18 mouse cellular contexts compared by ENCODE assay signal in genomic region chr15:6320501-6320900, GRCm38 (mm10). TPM values are rescaled to one million over a fixed set of nuclear protein-coding genes. Genes with fewer than 3 reads are reported as not detected.
DNase-seq lines count a peak whose midpoint lies in the region; ATAC-seq lines count a peak whose summit lies in the region.
"Had no signal": no experiment of that assay in that cellular context is flagged by ENCODE, and none has a peak within 500 bp of the region (broad histone marks: within the 10 kb centered on the region; RNA-seq: fewer than 3 reads in every experiment).

No protein-coding gene starts in this region.

- no peaks in the 10 kb centered on the region for H3K36me3 ChIP-seq in kidney, embryonic 14.5 days (ENCODE audit: control insufficient read depth, insufficient read depth, low read length)
- no peaks in the 10 kb centered on the region for H3K36me3 ChIP-seq in limb, embryonic 12.5 days
- H3K36me3 ChIP-seq in limb, embryonic 10.5 days: no peaks in the 10 kb centered on the region
- H3K36me3 ChIP-seq: heart, embryonic 10.5 days; hindbrain, embryonic 12.5 days had no signal

- no peak overlapping the region for H3K9ac ChIP-seq in kidney, embryonic 14.5 days (ENCODE audit: low read depth, low read length)
- no peak overlapping the region for H3K9ac ChIP-seq in limb, embryonic 12.5 days (replicated peaks)
- H3K9ac ChIP-seq: forebrain, embryonic 13.5 days; hindbrain, embryonic 12.5 days had no signal

- H3K9me3 ChIP-seq in kidney, embryonic 14.5 days (ENCODE audit: control insufficient read depth, low read length): no peaks in the 10 kb centered on the region
- no peaks in the 10 kb centered on the region for H3K9me3 ChIP-seq in limb, embryonic 12.5 days
- no peaks in the 10 kb centered on the region for H3K9me3 ChIP-seq in limb, embryonic 10.5 days (replicated peaks)
- H3K9me3 ChIP-seq: forebrain, embryonic 13.5 days; heart, embryonic 10.5 days; hindbrain, embryonic 12.5 days had no signal

- peak; percentile 24; the same call in 1 of the 2 replicates for ATAC-seq in kidney, embryonic 14.5 days (ENCODE audit: low FRiP score, low TSS enrichment)
- no peak for ATAC-seq in limb, embryonic 12.5 days (ENCODE audit: insufficient number of reproducible peaks, insufficient read depth, low FRiP score, low TSS enrichment, low read depth)
- ATAC-seq in megakaryocyte-erythroid progenitor cell, adult 5-6 weeks (replicated peaks; ENCODE audit: low FRiP score, low TSS enrichment, poor library complexity, severe bottlenecking): no peak
- ATAC-seq: forebrain, embryonic 13.5 days; hindbrain, embryonic 16.5 days had no signal

- H3K4me1 ChIP-seq in kidney, embryonic 14.5 days (ENCODE audit: control insufficient read depth, insufficient read depth, low read length): peaks cover 16% of the 10 kb centered on the region
- peaks cover 27% of the 10 kb centered on the region for H3K4me1 ChIP-seq in limb, embryonic 12.5 days (replicated peaks)
- H3K4me1 ChIP-seq in limb, embryonic 10.5 days: peaks cover 36% of the 10 kb centered on the region
- H3K4me1 ChIP-seq: forebrain, embryonic 13.5 days; heart, embryonic 10.5 days; hindbrain, embryonic 12.5 days had no signal

- peak overlapping the region; percentile 57; the same call in 1 of the 2 replicates for H3K27ac ChIP-seq in kidney, embryonic 14.5 days (ENCODE audit: low read depth, low read length)
- H3K27ac ChIP-seq in limb, embryonic 12.5 days: peak overlapping the region; percentile 60; the same call in 1 of the 2 replicates
- H3K27ac ChIP-seq in limb, embryonic 10.5 days: no peak overlapping the region
- H3K27ac ChIP-seq: forebrain, embryonic 13.5 days; heart, embryonic 10.5 days; hindbrain, embryonic 12.5 days had no signal

- 21% methylated on average over 5 of the region's 5 CpGs for WGBS in kidney, embryonic 14.5 days
- WGBS in limb, embryonic 12.5 days: 15% methylated on average over 5 of the region's 5 CpGs
- WGBS in limb, embryonic 10.5 days: 27% methylated on average over 5 of the region's 5 CpGs

- no peaks in the 10 kb centered on the region for H3K27me3 ChIP-seq in kidney, embryonic 14.5 days (ENCODE audit: control insufficient read depth, insufficient read depth, low read length)
- H3K27me3 ChIP-seq in limb, embryonic 12.5 days: no peaks in the 10 kb centered on the region
- no peaks in the 10 kb centered on the region for H3K27me3 ChIP-seq in limb, embryonic 10.5 days (ENCODE audit: low read depth, poor library complexity, severe bottlenecking)
- H3K27me3 ChIP-seq: forebrain, embryonic 13.5 days; hindbrain, embryonic 12.5 days had no signal

- DNase-seq in kidney, postnatal 14 days: no peak
- DNase-seq in limb, embryonic 10.5 days (ENCODE audit: low spot score): no peak
- peak; percentile 25 for DNase-seq in forelimb bud, embryonic 11.5 days (ENCODE audit: low read depth, low spot score)
- DNase-seq: adrenal gland, adult 8-10 months; adrenal gland, postnatal 36 days; cerebellum, adult 2 months; cerebellum, postnatal 10 days; gastrocnemius, postnatal 10 days; heart, adult 18-20 months; heart, postnatal 10 days; heart, postnatal 4 days had no signal

- H3K4me2 ChIP-seq in kidney, embryonic 14.5 days (replicated peaks; ENCODE audit: low read depth, low read length): no peak overlapping the region
- no peak overlapping the region for H3K4me2 ChIP-seq in limb, embryonic 12.5 days
- H3K4me2 ChIP-seq: forebrain, embryonic 13.5 days; hindbrain, embryonic 12.5 days had no signal

- no peak overlapping the region for H3K4me3 ChIP-seq in kidney, embryonic 14.5 days (ENCODE audit: low read length)
- no peak overlapping the region for H3K4me3 ChIP-seq in limb, embryonic 12.5 days (replicated peaks)
- no peak overlapping the region for H3K4me3 ChIP-seq in limb, embryonic 10.5 days
- H3K4me3 ChIP-seq: forebrain, embryonic 13.5 days; heart, embryonic 10.5 days; hindbrain, embryonic 12.5 days had no signal

RNA-seq across cellular contexts. Expression of gene Dab2, which starts 20.9 kb away (rescaled TPM):
- 35.0 and 64.2 TPM in 2 replicates for polyA plus RNA-seq in kidney, embryonic 14.5 days (2014; fragmentation: Nextera tagmentation; extraction: Ambion mirVana)
- polyA plus RNA-seq in limb, embryonic 12.5 days (2016; fragmentation: Nextera tagmentation; extraction: Ambion mirVana): 53.0 and 64.3 TPM in 2 replicates
- polyA plus RNA-seq in limb, embryonic 10.5 days (2016; fragmentation: Nextera tagmentation; extraction: Ambion mirVana): 21.3 and 35.6 TPM in 2 replicates
- total RNA-seq in megakaryocyte-erythroid progenitor cell, adult 5-6 weeks (2014; fragmentation: Nextera tagmentation): not detected in 2 replicates
- not detected in 2 replicates for total RNA-seq in megakaryocyte-erythroid progenitor cell, adult 5-6 weeks (2017)
